Mouse (Mus musculus) thymus, postnatal 25 days (tissue): ENCODE data around the gene Olfr884.

ENCODE experiments used
- DNase-seq: peaks from one replicate; pipeline ENCODE4 v3.0.0; 2022

Gene Olfr884

GRCm38 (mm10) chr9:38046255-38046654, at the start of gene Olfr884:
TSS of gene Olfr884 (plus strand) at chr9:38046555.
- no peak for DNase-seq

- DNase-seq: no peak
Observed at GRCm38 (mm10) chr9:37998581-37999204, 47.7 kb upstream of the Olfr884 start.

- no peak for DNase-seq
Observed at GRCm38 (mm10) chr9:38000021-38000420, 46.3 kb upstream of the Olfr884 start.

- DNase-seq: no peak
Observed at GRCm38 (mm10) chr9:38025508-38025907, 20.8 kb upstream of the Olfr884 start, which contains the start of gene Olfr883. TSS of gene Olfr883 (plus strand) at chr9:38025808.

- no peak for DNase-seq
Observed at GRCm38 (mm10) chr9:38061022-38061421, 14.7 kb downstream of the Olfr884 start, which contains the start of gene Olfr885. TSS of gene Olfr885 (plus strand) at chr9:38061322.

GRCm38 (mm10) chr9:38083772-38084171, 37.4 kb downstream of the Olfr884 start, which contains the start of gene Olfr887:
TSS of gene Olfr887 (plus strand) at chr9:38084072.
- DNase-seq: no peak
